Mouse (Mus musculus) embryonic fibroblast, embryonic 13.5 days (primary cell): ENCODE measurements around the gene Ccdc180. TPM values are rescaled to one million over a fixed set of nuclear protein-coding genes. Genes with fewer than 3 reads are reported as not detected.

Experiments used
- H3K27ac ChIP-seq: 2 replicates; pipeline ENCODE4 v1.5.1; 2012; ENCODE audit warnings: low read length, control low read depth, inconsistent platforms; ENCODE audit not compliant: insufficient read depth
- H3K4me1 ChIP-seq: 2 replicates; pipeline ENCODE4 v1.6.1; 2011; ENCODE audit warnings: low read length; ENCODE audit not compliant: control insufficient read depth, insufficient read depth
- H3K4me3 ChIP-seq: 2 replicates; pipeline ENCODE4 v1.5.1; 2011; ENCODE audit warnings: mild to moderate bottlenecking, control low read depth, low read length; ENCODE audit not compliant: insufficient read depth
- CTCF ChIP-seq: IDR thresholded peaks from 2 replicates; pipeline ENCODE4 v1.5.1; 2011; ENCODE audit warnings: mild to moderate bottlenecking, control low read depth, low read length, moderate library complexity, borderline replicate concordance; ENCODE audit not compliant: insufficient read depth
- POLR2A ChIP-seq: IDR thresholded peaks from 2 replicates; pipeline ENCODE4 v1.6.1; 2011; ENCODE audit warnings: low read depth, mild to moderate bottlenecking, control low read depth, low read length, moderate library complexity
- polyA plus RNA-seq: library from polyadenylated mRNA; stranded (reverse); fragments of >200 nt; gene quantifications from 2 replicates; pipeline ENCODE4 v1.2.4, GENCODE M21; 2011; ENCODE audit warnings: low read depth; ENCODE audit not compliant: missing spikeins, insufficient read length

Ccdc180 gene
- polyA plus RNA-seq, 1 experiment, result not detected

DNA sequence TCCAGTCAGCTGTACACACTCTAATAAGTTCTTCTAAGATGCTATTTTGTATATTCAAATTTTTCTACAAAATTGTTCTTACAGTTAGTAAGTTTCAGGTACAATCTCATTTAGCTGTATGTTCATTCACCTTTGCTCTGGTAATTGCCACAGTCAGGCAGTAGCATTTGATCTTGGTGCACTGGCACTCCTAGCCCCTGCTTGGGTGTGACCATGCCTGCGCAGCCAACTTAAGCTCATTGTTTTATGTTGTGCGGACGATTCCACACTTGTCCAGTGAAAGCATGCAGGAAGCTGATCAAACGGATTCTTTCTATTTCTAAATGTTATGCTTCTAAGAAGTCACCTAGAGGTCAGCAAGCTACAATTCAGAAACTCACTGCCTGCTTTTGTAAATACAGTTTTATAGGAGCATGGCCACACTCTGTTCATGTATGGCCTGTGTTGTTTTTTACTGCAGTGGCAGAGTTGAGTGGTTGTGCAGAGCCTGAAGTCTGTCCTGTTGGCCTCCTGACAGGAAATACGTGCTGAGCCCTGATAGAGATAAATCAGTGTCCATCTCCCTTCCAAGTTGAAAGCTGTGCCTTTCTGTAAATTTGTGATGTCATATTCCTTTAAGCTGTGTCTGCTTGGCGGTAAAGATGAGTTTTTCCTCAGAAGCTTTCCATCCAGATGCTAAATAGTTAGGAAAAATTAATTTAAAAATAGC lies 100.5 kb downstream of the Ccdc180 start:
- H3K27ac ChIP-seq, result no peak overlapping the region
- H3K4me3 ChIP-seq, result no peak overlapping the region
- peaks cover 3% of the 10 kb centered on the region for H3K4me1 ChIP-seq
- TF ChIP-seq CTCF, result no peak
- no peak for TF ChIP-seq POLR2A

GRCm38 (mm10) chr4:45998536-45998935 lies 108.4 kb downstream of the Ccdc180 start:
- no peak overlapping the region for H3K27ac ChIP-seq
- no peak for TF ChIP-seq CTCF
- TF ChIP-seq POLR2A, result no peak
- H3K4me1 ChIP-seq, result no peaks in the 10 kb centered on the region

More at GRCm38 (mm10) chr4:45998536-45998935, 108.4 kb downstream of the Ccdc180 start:
- no peak overlapping the region for H3K4me3 ChIP-seq

Other genes starting within 250 kb of the Ccdc180 start
- 1.4 and 2.2 TPM in 2 replicates for gene Aldh1b1, start 91.3 kb upstream of the Ccdc180 start, polyA plus RNA-seq
- 0.49 TPM in 1 of 2 replicates, not detected in the other for gene Igfbpl1, start 63.4 kb upstream of the Ccdc180 start, polyA plus RNA-seq
- gene Stra6l, start 41.6 kb upstream of the Ccdc180 start, polyA plus RNA-seq, result not detected in 2 replicates
- 22.0 and 25.6 TPM in 2 replicates for gene Tdrd7, start 75.0 kb downstream of the Ccdc180 start, polyA plus RNA-seq
- 0.15 and 0.56 TPM in 2 replicates for gene Tmod1, start 148.6 kb downstream of the Ccdc180 start, polyA plus RNA-seq
- gene Ncbp1, start 248.3 kb downstream of the Ccdc180 start, polyA plus RNA-seq, result 59.2 and 63.9 TPM in 2 replicates
- gene Tstd2, start 248.4 kb downstream of the Ccdc180 start, polyA plus RNA-seq, result 34.0 and 43.5 TPM in 2 replicates